Mouse (Mus musculus): ENCODE measurements around the gene Tmem161a. TPM values are rescaled to one million over a fixed set of nuclear protein-coding genes. Genes with fewer than 3 reads are reported as not detected.

Gene Tmem161a
- polyA plus RNA-seq, 1 experiment from 2014 or later: 72.0 TPM

GRCm38 (mm10) chr8:70166504-70167110 is 5.5 kb upstream of the Tmem161a start:
- H3K27ac ChIP-seq: no peak overlapping the region
- WGBS: 2% methylated on average over 21 of the region's 21 CpGs
- ATAC-seq (ENCODE audit: insufficient number of reproducible peaks, insufficient read depth, low FRiP score, low TSS enrichment): peak; percentile 52; the same call in 1 of the 2 replicates
- peaks cover 20% of the 10 kb centered on the region for H3K27me3 ChIP-seq
- H3K9ac ChIP-seq: 0 out of 2 replicates have a peak overlapping the region, but pooled peaks have one; percentile 12
- no peaks in the 10 kb centered on the region for H3K36me3 ChIP-seq
- H3K4me1 ChIP-seq: no peaks in the 10 kb centered on the region
- H3K4me3 ChIP-seq: peak overlapping the region; percentile 20
- no peaks in the 10 kb centered on the region for H3K9me3 ChIP-seq
- H3K4me2 ChIP-seq (replicated peaks): peak overlapping the region; percentile 48

- Histone ChIP-seq H3K4me1 (peaks cover 12% of the 10 kb centered on the region), H3K27ac (no peak overlapping the region), H3K36me3 (peaks cover 9% of the 10 kb centered on the region; the same call in 1 of the 2 replicates), H3K9me3 (no peaks in the 10 kb centered on the region), H3K4me2 (replicated peaks) (no peak overlapping the region), H3K27me3 (peaks cover 15% of the 10 kb centered on the region), H3K9ac (no peak overlapping the region), H3K4me3 (no peak overlapping the region)
- 81% methylated on average over 3 of the region's 3 CpGs for WGBS
- ATAC-seq (ENCODE audit: insufficient number of reproducible peaks, insufficient read depth, low FRiP score, low TSS enrichment): no peak
Observed at GRCm38 (mm10) chr8:70170116-70170515, 2.0 kb upstream of the Tmem161a start.

- WGBS: 84% methylated on average over 3 of the region's 3 CpGs
- Histone ChIP-seq H3K4me3 (no peak overlapping the region), H3K9me3 (no peaks in the 10 kb centered on the region), H3K36me3 (peaks cover 9% of the 10 kb centered on the region; the same call in 1 of the 2 replicates), H3K27ac (no peak overlapping the region), H3K27me3 (peaks cover 10% of the 10 kb centered on the region), H3K4me1 (peaks cover 12% of the 10 kb centered on the region), H3K9ac (no peak overlapping the region), H3K4me2 (replicated peaks) (no peak overlapping the region)
- ATAC-seq (ENCODE audit: insufficient number of reproducible peaks, insufficient read depth, low FRiP score, low TSS enrichment): no peak
Observed at GRCm38 (mm10) chr8:70170748-70171147, 1.4 kb upstream of the Tmem161a start.

GRCm38 (mm10) chr8:70171240-70171639 is 916 bp upstream of the Tmem161a start:
- 88% methylated on average over 7 of the region's 7 CpGs for WGBS
- no peak for ATAC-seq (ENCODE audit: insufficient number of reproducible peaks, insufficient read depth, low FRiP score, low TSS enrichment)
- H3K36me3 ChIP-seq: peaks cover 9% of the 10 kb centered on the region; the same call in 1 of the 2 replicates
- peak overlapping the region; percentile 66 for H3K4me2 ChIP-seq (replicated peaks)
- no peaks in the 10 kb centered on the region for H3K9me3 ChIP-seq
- peaks cover 12% of the 10 kb centered on the region for H3K4me1 ChIP-seq
- no peak overlapping the region for H3K27ac ChIP-seq
- no peak overlapping the region for H3K4me3 ChIP-seq
- peaks cover 5% of the 10 kb centered on the region for H3K27me3 ChIP-seq
- no peak overlapping the region for H3K9ac ChIP-seq

- ATAC-seq (ENCODE audit: insufficient number of reproducible peaks, insufficient read depth, low FRiP score, low TSS enrichment): no peak
- H3K27me3 ChIP-seq: no peaks in the 10 kb centered on the region
- H3K9ac ChIP-seq: no peak overlapping the region; the same call in 1 of the 2 replicates
- peaks cover 27% of the 10 kb centered on the region for H3K36me3 ChIP-seq
- H3K4me3 ChIP-seq: no peak overlapping the region
- no peaks in the 10 kb centered on the region for H3K9me3 ChIP-seq
- WGBS: 69% methylated on average over 5 of the region's 5 CpGs
- no peak overlapping the region for H3K27ac ChIP-seq
- H3K4me2 ChIP-seq (replicated peaks): peak overlapping the region; percentile 66
- peaks cover 12% of the 10 kb centered on the region for H3K4me1 ChIP-seq
Observed at GRCm38 (mm10) chr8:70173320-70173719, 1.2 kb downstream of the Tmem161a start.

GRCm38 (mm10) chr8:70174079-70174478 is 1.9 kb downstream of the Tmem161a start:
- H3K4me2 ChIP-seq (replicated peaks): 0 out of 2 replicates have a peak overlapping the region, but pooled peaks have one; percentile 3
- WGBS: 89% methylated on average over 7 of the region's 7 CpGs
- H3K27ac ChIP-seq: no peak overlapping the region
- H3K4me1 ChIP-seq: peaks cover 12% of the 10 kb centered on the region
- no peaks in the 10 kb centered on the region for H3K9me3 ChIP-seq
- ATAC-seq (ENCODE audit: insufficient number of reproducible peaks, insufficient read depth, low FRiP score, low TSS enrichment): no peak
- H3K4me3 ChIP-seq: no peak overlapping the region
- peaks cover 33% of the 10 kb centered on the region for H3K36me3 ChIP-seq
- H3K9ac ChIP-seq: no peak overlapping the region; the same call in 1 of the 2 replicates
- no peaks in the 10 kb centered on the region for H3K27me3 ChIP-seq

- no peak for ATAC-seq (ENCODE audit: insufficient number of reproducible peaks, insufficient read depth, low FRiP score, low TSS enrichment)
- peaks cover 6% of the 10 kb centered on the region for H3K4me1 ChIP-seq
- H3K36me3 ChIP-seq: peaks cover 64% of the 10 kb centered on the region
- no peak overlapping the region for H3K27ac ChIP-seq
- no peak overlapping the region for H3K4me3 ChIP-seq
- H3K4me2 ChIP-seq (replicated peaks): no peak overlapping the region
- H3K9ac ChIP-seq: no peak overlapping the region
- no peaks in the 10 kb centered on the region for H3K27me3 ChIP-seq
- H3K9me3 ChIP-seq: no peaks in the 10 kb centered on the region
- 89% methylated on average over 2 of the region's 2 CpGs for WGBS
Observed at GRCm38 (mm10) chr8:70178231-70178630, 6.1 kb downstream of the Tmem161a start.

- Histone ChIP-seq H3K27me3 (no peaks in the 10 kb centered on the region), H3K4me3 (no peak overlapping the region), H3K9ac (no peak overlapping the region), H3K4me2 (replicated peaks) (no peak overlapping the region), H3K9me3 (no peaks in the 10 kb centered on the region), H3K27ac (no peak overlapping the region), H3K36me3 (peaks cover 64% of the 10 kb centered on the region), H3K4me1 (0 out of 2 replicates have a peak, but pooled peaks cover under 1% of the 10 kb centered on the region)
- no peak for ATAC-seq (ENCODE audit: insufficient number of reproducible peaks, insufficient read depth, low FRiP score, low TSS enrichment)
- 96% methylated on average over 4 of the region's 4 CpGs for WGBS
Observed at GRCm38 (mm10) chr8:70179082-70179481, 6.9 kb downstream of the Tmem161a start.

- ATAC-seq (ENCODE audit: insufficient number of reproducible peaks, insufficient read depth, low FRiP score, low TSS enrichment): no peak
- peaks cover 55% of the 10 kb centered on the region for H3K36me3 ChIP-seq
Observed at GRCm38 (mm10) chr8:70181212-70181902, 9.2 kb downstream of the Tmem161a start.

GRCm38 (mm10) chr8:70181903-70182252 is 9.7 kb downstream of the Tmem161a start:
- 66% methylated on average over 2 of the region's 2 CpGs for WGBS
- Histone ChIP-seq H3K4me3 (no peak overlapping the region), H3K27ac (no peak overlapping the region), H3K4me1 (no peaks in the 10 kb centered on the region), H3K4me2 (replicated peaks) (no peak overlapping the region), H3K27me3 (no peaks in the 10 kb centered on the region), H3K36me3 (peaks cover 50% of the 10 kb centered on the region), H3K9me3 (no peaks in the 10 kb centered on the region), H3K9ac (no peak overlapping the region)
- ATAC-seq (ENCODE audit: insufficient number of reproducible peaks, insufficient read depth, low FRiP score, low TSS enrichment): no peak

More at GRCm38 (mm10) chr8:70181212-70181902, 9.2 kb downstream of the Tmem161a start:
- H3K9ac ChIP-seq: no peak overlapping the region
- no peaks in the 10 kb centered on the region for H3K9me3 ChIP-seq
- no peaks in the 10 kb centered on the region for H3K27me3 ChIP-seq
- no peaks in the 10 kb centered on the region for H3K4me1 ChIP-seq
- no peak overlapping the region for H3K4me3 ChIP-seq
- 88% methylated on average over 16 of the region's 16 CpGs for WGBS
- H3K27ac ChIP-seq: no peak overlapping the region
- no peak overlapping the region for H3K4me2 ChIP-seq (replicated peaks)

GRCm38 (mm10) chr8:70183194-70183593 is 11.0 kb downstream of the Tmem161a start:
- Histone ChIP-seq H3K4me1 (no peaks in the 10 kb centered on the region), H3K36me3 (peaks cover 41% of the 10 kb centered on the region), H3K4me3 (no peak overlapping the region), H3K9ac (no peak overlapping the region), H3K9me3 (no peaks in the 10 kb centered on the region), H3K27me3 (no peaks in the 10 kb centered on the region), H3K4me2 (replicated peaks) (no peak overlapping the region), H3K27ac (no peak overlapping the region)
- 81% methylated on average over 4 of the region's 4 CpGs for WGBS
- ATAC-seq (ENCODE audit: insufficient number of reproducible peaks, insufficient read depth, low FRiP score, low TSS enrichment): no peak

- ATAC-seq (ENCODE audit: insufficient number of reproducible peaks, insufficient read depth, low FRiP score, low TSS enrichment): no peak
- H3K9ac ChIP-seq: no peak overlapping the region
- no peak overlapping the region for H3K4me3 ChIP-seq
- H3K27me3 ChIP-seq: no peaks in the 10 kb centered on the region
- no peak overlapping the region for H3K27ac ChIP-seq
- H3K9me3 ChIP-seq: no peaks in the 10 kb centered on the region
- no peak overlapping the region for H3K4me2 ChIP-seq (replicated peaks)
- H3K4me1 ChIP-seq: no peaks in the 10 kb centered on the region
- peaks cover 3% of the 10 kb centered on the region; the same call in 1 of the 2 replicates for H3K36me3 ChIP-seq
- 68% methylated on average over 7 of the region's 7 CpGs for WGBS
Observed at GRCm38 (mm10) chr8:70188707-70189106, 16.6 kb downstream of the Tmem161a start.

All from embryonic facial prominence, embryonic 12.5 days (tissue).